Mouse (Mus musculus) cerebellum, adult 11-12 months (tissue): Measurements from ENCODE around the gene Olfr481.

Experiments
- DNase-seq: peaks from one replicate; pipeline ENCODE4 v3.0.0; 2022

Olfr481 gene

GRCm38 (mm10) chr7:108079555-108079954, at the start of gene Olfr481:
TSS of gene Olfr481 (plus strand) at chr7:108079855.
- DNase-seq: no peak

- DNase-seq: no peak
Observed at GRCm38 (mm10) chr7:108033889-108034288, 45.8 kb upstream of the Olfr481 start, which contains the start of gene Olfr478. TSS of gene Olfr478 (minus strand) at chr7:108033989.

GRCm38 (mm10) chr7:108050393-108050792, 29.3 kb upstream of the Olfr481 start, which contains the start of gene Olfr479:
TSS of gene Olfr479 (plus strand) at chr7:108050693.
- DNase-seq: no peak

GRCm38 (mm10) chr7:108067246-108067645, 12.4 kb upstream of the Olfr481 start, which contains the start of gene Olfr480:
TSS of gene Olfr480 (minus strand) at chr7:108067346.
- no peak for DNase-seq

- no peak for DNase-seq
Observed at GRCm38 (mm10) chr7:108097486-108097885, 17.8 kb downstream of the Olfr481 start, which contains the start of gene Olfr482. TSS of gene Olfr482 (minus strand) at chr7:108097586.

- no peak for DNase-seq
Observed at GRCm38 (mm10) chr7:108100549-108100948, 20.9 kb downstream of the Olfr481 start, which contains the start of gene Olfr483. TSS of gene Olfr483 (plus strand) at chr7:108100849.

GRCm38 (mm10) chr7:108120681-108121080, 41.0 kb downstream of the Olfr481 start:
- DNase-seq: no peak

GRCm38 (mm10) chr7:108121416-108121815, 41.8 kb downstream of the Olfr481 start:
- DNase-seq: no peak

- no peak for DNase-seq
Observed at GRCm38 (mm10) chr7:108127349-108127748, 47.7 kb downstream of the Olfr481 start, which contains the start of gene Olfr484. TSS of gene Olfr484 (minus strand) at chr7:108127449.
